25 mouse cellular contexts compared by ENCODE assay signal in genomic region chr6:122116963-122117362, GRCm38 (mm10).
DNase-seq lines count a peak whose midpoint lies in the region; ATAC-seq lines count a peak whose summit lies in the region.
"Had no signal": no experiment of that assay in that cellular context is flagged by ENCODE, and none has a peak within 500 bp of the region (broad histone marks: within the 10 kb centered on the region; RNA-seq: fewer than 3 reads in every experiment).

No protein-coding gene starts in this region.

- H3K36me3 ChIP-seq in forebrain, embryonic 11.5 days (ENCODE audit: control insufficient read depth, insufficient read depth, low read length): no peaks in the 10 kb centered on the region
- H3K36me3 ChIP-seq in forebrain, embryonic 10.5 days (replicated peaks): no peaks in the 10 kb centered on the region
- H3K36me3 ChIP-seq in limb, embryonic 11.5 days (ENCODE audit: control insufficient read depth, insufficient read depth, low read length): no peaks in the 10 kb centered on the region
- H3K36me3 ChIP-seq in limb, embryonic 10.5 days: no peaks in the 10 kb centered on the region
- H3K36me3 ChIP-seq: embryonic facial prominence, embryonic 13.5 days; forebrain, embryonic 12.5 days; forebrain, embryonic 15.5 days; heart, embryonic 12.5 days; heart, embryonic 15.5 days had no signal

- no peak overlapping the region for H3K4me3 ChIP-seq in forebrain, embryonic 11.5 days (ENCODE audit: low read depth, low read length)
- H3K4me3 ChIP-seq in forebrain, embryonic 10.5 days: no peak overlapping the region
- H3K4me3 ChIP-seq in limb, embryonic 11.5 days (ENCODE audit: low read depth, low read length): no peak overlapping the region
- H3K4me3 ChIP-seq in limb, embryonic 10.5 days: no peak overlapping the region
- H3K4me3 ChIP-seq: embryonic facial prominence, embryonic 13.5 days; forebrain, embryonic 12.5 days; forebrain, embryonic 15.5 days; heart, embryonic 12.5 days; heart, embryonic 15.5 days had no signal

- no peak for ATAC-seq in forebrain, embryonic 11.5 days (replicated peaks; ENCODE audit: low FRiP score)
- ATAC-seq in limb, embryonic 11.5 days (ENCODE audit: insufficient number of reproducible peaks, low FRiP score, low TSS enrichment, low read depth): peak; percentile 26; the same call in 1 of the 2 replicates
- ATAC-seq: CD4-positive, CD25-positive, alpha-beta regulatory T cell, adult 4 months; forebrain, embryonic 15.5 days; hindbrain, postnatal 0 days; inflammation-experienced regulatory T-cells, adult 6 months; intestine, embryonic 16.5 days had no signal

- H3K9ac ChIP-seq in forebrain, embryonic 11.5 days (ENCODE audit: low read length): no peak overlapping the region
- H3K9ac ChIP-seq in limb, embryonic 11.5 days (ENCODE audit: low read length): no peak overlapping the region
- H3K9ac ChIP-seq: embryonic facial prominence, embryonic 13.5 days; forebrain, embryonic 12.5 days; forebrain, embryonic 15.5 days; heart, embryonic 12.5 days; heart, embryonic 15.5 days; hindbrain, embryonic 14.5 days had no signal

- no peaks in the 10 kb centered on the region for H3K27me3 ChIP-seq in forebrain, embryonic 11.5 days (ENCODE audit: control insufficient read depth, insufficient read depth, low read length)
- H3K27me3 ChIP-seq in forebrain, embryonic 10.5 days (ENCODE audit: poor library complexity, severe bottlenecking): no peaks in the 10 kb centered on the region
- H3K27me3 ChIP-seq in limb, embryonic 11.5 days (ENCODE audit: control insufficient read depth, insufficient read depth, low read length): no peaks in the 10 kb centered on the region
- no peaks in the 10 kb centered on the region for H3K27me3 ChIP-seq in limb, embryonic 10.5 days (ENCODE audit: low read depth, poor library complexity, severe bottlenecking)
- H3K27me3 ChIP-seq: embryonic facial prominence, embryonic 13.5 days; forebrain, embryonic 12.5 days; forebrain, embryonic 15.5 days; heart, embryonic 12.5 days; heart, embryonic 15.5 days had no signal

- no peaks in the 10 kb centered on the region for H3K4me1 ChIP-seq in forebrain, embryonic 11.5 days (replicated peaks; ENCODE audit: control insufficient read depth, insufficient read depth, low read length)
- no peaks in the 10 kb centered on the region for H3K4me1 ChIP-seq in forebrain, embryonic 10.5 days
- no peaks in the 10 kb centered on the region for H3K4me1 ChIP-seq in limb, embryonic 11.5 days (ENCODE audit: control insufficient read depth, insufficient read depth, low read length)
- H3K4me1 ChIP-seq in limb, embryonic 10.5 days: no peaks in the 10 kb centered on the region
- H3K4me1 ChIP-seq: embryonic facial prominence, embryonic 13.5 days; forebrain, embryonic 12.5 days; forebrain, embryonic 15.5 days; heart, embryonic 12.5 days; heart, embryonic 15.5 days had no signal

- no peak overlapping the region for H3K27ac ChIP-seq in forebrain, embryonic 11.5 days (ENCODE audit: low read depth, low read length)
- H3K27ac ChIP-seq in forebrain, embryonic 10.5 days: no peak overlapping the region
- no peak overlapping the region for H3K27ac ChIP-seq in limb, embryonic 11.5 days (replicated peaks; ENCODE audit: low read depth, low read length)
- no peak overlapping the region for H3K27ac ChIP-seq in limb, embryonic 10.5 days
- H3K27ac ChIP-seq: embryonic facial prominence, embryonic 13.5 days; forebrain, embryonic 12.5 days; forebrain, embryonic 15.5 days; heart, embryonic 15.5 days; hindbrain, embryonic 14.5 days; hindbrain, postnatal 0 days had no signal

- H3K4me2 ChIP-seq in forebrain, embryonic 11.5 days (ENCODE audit: low read depth, low read length, severe bottlenecking): no peak overlapping the region
- no peak overlapping the region for H3K4me2 ChIP-seq in limb, embryonic 11.5 days (ENCODE audit: low read depth, severe bottlenecking)
- H3K4me2 ChIP-seq: embryonic facial prominence, embryonic 13.5 days; forebrain, embryonic 12.5 days; forebrain, embryonic 15.5 days; heart, embryonic 12.5 days; heart, embryonic 15.5 days; hindbrain, embryonic 14.5 days had no signal

- H3K9me3 ChIP-seq in forebrain, embryonic 11.5 days (ENCODE audit: control insufficient read depth, low read length): no peaks in the 10 kb centered on the region; the same call in 1 of the 2 replicates
- H3K9me3 ChIP-seq in forebrain, embryonic 10.5 days: peaks cover 37% of the 10 kb centered on the region
- H3K9me3 ChIP-seq in limb, embryonic 11.5 days (ENCODE audit: control insufficient read depth, low read length): peaks cover 4% of the 10 kb centered on the region; the same call in 1 of the 2 replicates
- H3K9me3 ChIP-seq in limb, embryonic 10.5 days (replicated peaks): peaks cover 6% of the 10 kb centered on the region; the same call in 1 of the 2 replicates
- H3K9me3 ChIP-seq: heart, embryonic 15.5 days had no signal

- 92% methylated on average over 24 of the region's 24 CpGs for WGBS in forebrain, embryonic 11.5 days
- 94% methylated on average over 24 of the region's 24 CpGs for WGBS in forebrain, embryonic 10.5 days
- 94% methylated on average over 24 of the region's 24 CpGs for WGBS in limb, embryonic 11.5 days
- 92% methylated on average over 24 of the region's 24 CpGs for WGBS in limb, embryonic 10.5 days

- DNase-seq in forebrain, embryonic 11.5 days (ENCODE audit: low spot score): peak; percentile 50
- DNase-seq in forebrain, embryonic 10.5 days (ENCODE audit: extremely low spot score, low spot score): no peak
- no peak for DNase-seq in limb, embryonic 11.5 days (ENCODE audit: low spot score)
- no peak for DNase-seq in limb, embryonic 10.5 days (ENCODE audit: low spot score)
- peak; percentile 5 for DNase-seq in thymus, postnatal 4 days
- DNase-seq in thymus, postnatal 0 days (ENCODE audit: low spot score): no peak
- DNase-seq: adrenal gland, adult 2 months; adrenal gland, postnatal 14 days; cerebellum, adult 11 months; cerebellum, adult 2 months; cerebellum, adult 9-11 months; cerebellum, postnatal 25 days; gastrocnemius, postnatal 25 days; heart, postnatal 14 days; heart, postnatal 4 days had no signal

Comparison
In these comparisons a context has a peak if more than half of its experiments do, and no peak if none do; other contexts are left out.
1. DNase-seq: peak in forebrain, embryonic 11.5 days (single experiment) and thymus, postnatal 4 days (single experiment); none in forebrain, embryonic 10.5 days (single experiment), limb, embryonic 11.5 days (single experiment), limb, embryonic 10.5 days (single experiment) and thymus, postnatal 0 days (single experiment).